Mouse (Mus musculus) cerebellum, adult 11-12 months (tissue): ENCODE measurements at regions not wholly inside any gene's neighbourhood (a gene's known extent, or its start where the extent isn't known, plus 50 kb on each side); places are given as distances from the start of the nearest gene placed in this dataset.
A peak's percentile ranks its signal among the peaks of the same experiment; 100 is the strongest.

Experiments used
- DNase-seq: peaks from one replicate; pipeline ENCODE4 v3.0.0; 2022

DNA sequence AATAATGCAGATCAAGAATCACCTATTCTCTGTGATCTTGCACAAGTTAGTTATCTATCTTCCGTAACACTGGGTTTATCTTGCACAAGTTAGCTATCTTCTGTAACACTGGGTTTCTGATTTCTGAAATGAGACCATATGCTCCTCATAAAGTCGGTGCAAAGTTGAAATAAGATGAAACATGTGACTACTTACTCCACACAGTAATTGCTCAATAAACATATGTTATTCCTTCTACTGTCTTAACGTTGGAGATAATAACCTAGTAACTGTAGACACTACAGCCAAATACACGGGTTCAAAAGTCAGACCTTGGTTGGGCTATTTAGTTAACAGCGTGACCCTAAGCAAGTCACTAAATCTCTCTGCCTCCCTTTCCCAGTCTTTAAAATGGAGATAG lies 65.8 kb upstream of the Atp11b start:
- DNase-seq: no peak

DNA sequence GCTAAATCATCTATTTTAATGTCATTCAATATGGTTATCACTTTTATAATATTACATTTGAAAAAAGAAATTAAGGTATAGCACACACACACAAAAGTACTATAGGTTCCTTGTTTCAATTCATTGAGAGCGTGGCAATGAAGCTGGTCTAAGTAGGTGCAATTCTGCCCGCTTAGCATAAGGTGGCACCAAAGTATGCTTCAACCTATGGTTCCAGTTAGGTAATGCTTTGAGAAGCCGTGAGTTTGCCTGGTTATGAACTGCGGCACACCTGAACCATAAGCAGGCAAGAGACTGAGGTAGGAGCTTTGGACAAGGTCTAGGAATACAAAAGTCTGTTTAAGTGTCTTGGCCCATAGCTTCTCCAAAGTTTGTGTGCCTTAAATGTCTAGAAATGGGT lies 65.1 kb upstream of the Atp11b start:
- peak; percentile 9 for DNase-seq

DNA sequence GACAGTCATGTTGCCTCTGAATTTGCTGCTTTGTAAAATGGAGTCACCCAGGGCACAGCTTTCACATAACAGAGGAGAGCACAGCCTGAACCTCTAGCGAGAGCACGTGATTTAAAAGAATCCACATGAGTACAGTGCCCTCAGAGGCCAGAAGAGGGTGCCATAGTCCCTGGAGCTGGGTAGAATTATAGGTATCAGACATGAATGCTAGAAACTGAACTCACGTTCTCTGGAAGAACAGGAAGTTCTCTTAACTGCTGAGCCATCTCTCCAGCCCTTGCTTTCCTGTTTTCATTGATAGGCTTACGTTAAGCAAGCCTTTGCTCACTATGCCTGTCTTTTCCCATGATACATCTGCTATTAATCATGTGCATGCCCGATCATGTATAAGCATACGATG lies 60.9 kb upstream of the Atp11b start:
- DNase-seq: peak; percentile 46

DNA sequence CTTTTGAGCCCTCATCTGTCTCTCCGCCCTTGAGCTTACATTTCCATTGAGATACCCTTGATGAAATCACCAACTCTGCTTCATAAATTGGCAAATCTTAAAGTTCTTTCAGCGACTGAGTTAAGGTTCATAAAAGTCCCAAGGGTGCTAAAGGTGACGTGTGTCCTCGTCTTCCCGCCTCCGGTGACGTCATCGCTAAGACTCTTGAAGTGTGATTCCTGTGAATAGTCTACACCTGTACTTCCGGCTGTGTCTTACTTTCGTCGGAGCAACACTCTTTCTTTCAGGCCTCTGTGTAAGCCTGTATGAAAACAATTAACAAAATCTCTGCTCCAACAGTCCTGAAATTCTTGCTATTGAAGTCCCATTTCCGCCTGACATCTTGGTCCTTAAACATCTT lies 60.4 kb upstream of the Atp11b start:
- DNase-seq: no peak

DNA sequence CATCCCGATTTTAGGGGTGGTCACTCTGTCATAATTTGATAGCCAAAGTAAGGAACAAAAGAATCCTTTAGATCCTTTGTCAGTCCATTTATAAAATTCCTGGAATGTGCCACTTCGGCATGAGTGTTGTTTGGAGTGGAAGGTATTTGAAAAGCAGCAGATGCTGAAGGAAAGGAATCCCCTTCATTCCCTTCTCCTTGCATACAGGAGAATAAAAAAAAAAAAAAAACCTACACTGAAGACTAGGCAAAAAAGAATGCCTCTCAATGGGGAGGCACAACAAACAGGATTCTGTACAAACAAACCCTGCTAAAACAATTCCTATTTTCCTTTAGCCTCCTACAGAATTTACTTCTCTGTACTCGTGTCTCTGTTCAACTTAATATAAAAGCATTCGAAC lies 59.7 kb upstream of the Atp11b start:
- no peak for DNase-seq

DNA sequence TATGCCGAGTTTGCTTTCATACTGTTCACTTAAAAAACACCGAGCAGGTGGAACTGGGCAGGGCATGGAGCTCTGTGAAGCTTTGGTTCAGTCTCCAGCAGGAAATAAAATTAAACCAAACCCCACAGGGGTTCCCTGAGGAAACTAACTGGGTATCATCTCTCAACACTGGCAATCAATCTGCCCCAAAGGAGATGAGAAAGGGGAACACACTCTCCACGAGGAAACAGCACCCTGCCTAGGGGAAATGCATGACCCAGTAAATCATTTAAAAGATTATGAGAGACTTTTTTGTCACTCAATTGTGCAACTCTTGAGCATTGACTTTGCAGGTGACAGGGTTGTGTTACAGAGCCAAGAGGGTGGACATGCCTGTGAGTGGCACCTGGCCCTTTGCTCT lies 58.0 kb upstream of the Atp11b start:
- DNase-seq: no peak

DNA sequence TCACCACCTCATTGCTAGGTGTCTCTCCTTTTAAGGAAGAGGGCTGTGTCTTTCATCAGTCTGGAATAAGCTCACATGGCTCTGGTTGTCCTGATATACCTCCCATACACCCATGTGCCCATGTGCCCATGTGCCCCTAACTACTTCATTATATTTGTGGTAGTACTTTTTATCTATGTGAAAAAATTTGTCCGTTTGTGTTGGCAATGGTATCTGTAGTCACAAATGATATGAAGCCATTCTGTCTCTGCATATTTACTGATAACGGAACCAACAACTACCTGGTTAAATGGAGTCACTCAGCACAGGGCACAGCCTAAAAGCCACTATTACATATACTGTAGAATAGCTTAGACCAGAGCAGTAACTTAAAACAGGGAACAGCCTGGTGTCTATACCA lies 54.6 kb upstream of the Atp11b start:
- no peak for DNase-seq

DNA sequence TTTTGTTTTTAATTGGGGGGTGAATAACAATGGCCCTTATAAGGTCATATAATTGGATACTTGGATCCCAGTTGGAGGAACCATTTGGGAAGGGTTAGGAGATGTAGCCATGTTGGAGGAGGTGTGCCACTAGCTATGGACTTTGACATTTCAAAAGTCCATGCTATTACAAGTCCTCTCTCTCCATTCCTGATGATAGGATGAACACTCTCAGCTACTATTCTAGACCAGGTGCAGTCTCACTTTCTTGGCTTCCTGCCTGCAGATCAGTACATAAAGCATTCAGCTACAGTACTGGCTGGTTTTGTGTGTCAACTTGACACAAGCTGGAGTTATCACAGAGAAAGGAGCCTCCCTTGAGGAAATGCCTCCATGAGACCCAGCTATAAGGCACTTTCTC lies 53.9 kb upstream of the Atp11b start:
- DNase-seq: no peak

DNA sequence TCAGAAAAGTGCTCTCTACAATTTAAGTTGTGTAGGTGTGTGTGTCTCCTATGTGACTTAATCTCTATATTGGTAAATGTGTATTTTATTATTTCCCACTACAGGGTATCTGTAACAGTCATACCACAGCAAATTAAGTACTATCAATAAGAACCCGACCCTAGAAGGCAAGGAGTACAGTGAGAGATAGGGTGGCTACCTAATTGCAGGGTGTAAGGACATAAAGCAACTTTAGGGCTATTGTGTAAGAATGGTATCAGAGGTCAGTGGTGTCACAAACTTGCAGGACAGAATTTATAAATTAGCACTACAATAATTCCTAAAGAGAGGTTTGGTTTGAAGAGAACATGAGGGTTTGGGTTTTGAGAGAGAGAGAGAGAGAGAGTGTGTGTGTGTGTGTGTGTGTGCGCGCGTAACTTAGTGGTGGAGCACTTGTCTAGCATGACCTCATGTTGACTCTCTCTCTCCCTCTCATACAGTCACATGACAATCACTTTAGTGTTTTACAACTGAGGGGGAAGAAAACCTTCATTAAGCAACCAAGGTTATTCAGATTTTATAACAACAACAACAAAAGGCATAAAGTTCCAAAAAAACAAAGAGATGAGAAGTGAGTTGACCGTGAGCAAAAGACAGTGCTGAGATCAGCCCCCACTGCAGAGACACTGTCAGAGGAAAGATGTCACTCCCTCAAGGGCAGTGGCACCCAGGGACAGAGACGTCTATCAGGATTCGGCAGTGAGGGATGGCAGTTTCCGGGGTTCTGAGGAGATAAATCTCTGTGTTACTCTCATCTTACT lies 50.2 kb upstream of the Atp11b start:
- no peak for DNase-seq
